Mouse (Mus musculus) right cerebral cortex, adult 18-20 months (tissue): ENCODE measurements around the gene Atrnl1.

ENCODE experiments used
- DNase-seq: peaks from one replicate; pipeline ENCODE4 v3.0.0; 2022; ENCODE audit warnings: mixed read lengths

Atrnl1 gene

DNA sequence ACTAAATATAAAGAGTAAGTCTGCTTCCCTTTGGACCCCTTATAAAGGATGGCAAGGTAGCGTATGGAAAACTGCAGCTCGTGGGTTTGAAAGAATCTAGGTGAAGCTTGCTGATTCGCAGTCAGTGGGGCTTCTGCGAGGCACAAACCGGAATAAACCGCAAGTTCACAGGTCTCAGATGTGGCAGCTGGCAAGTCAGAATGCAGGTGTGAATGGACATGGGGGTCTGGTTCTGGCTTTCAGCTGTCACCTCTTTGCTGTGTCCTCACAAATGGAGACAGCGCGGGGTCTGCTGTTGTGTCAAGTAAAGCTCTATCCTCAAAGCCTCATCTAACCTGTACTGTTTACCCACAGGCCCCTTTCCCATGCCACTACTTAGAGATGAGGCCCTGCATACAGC lies 440.2 kb downstream of the Atrnl1 start:
- no peak for DNase-seq

DNA sequence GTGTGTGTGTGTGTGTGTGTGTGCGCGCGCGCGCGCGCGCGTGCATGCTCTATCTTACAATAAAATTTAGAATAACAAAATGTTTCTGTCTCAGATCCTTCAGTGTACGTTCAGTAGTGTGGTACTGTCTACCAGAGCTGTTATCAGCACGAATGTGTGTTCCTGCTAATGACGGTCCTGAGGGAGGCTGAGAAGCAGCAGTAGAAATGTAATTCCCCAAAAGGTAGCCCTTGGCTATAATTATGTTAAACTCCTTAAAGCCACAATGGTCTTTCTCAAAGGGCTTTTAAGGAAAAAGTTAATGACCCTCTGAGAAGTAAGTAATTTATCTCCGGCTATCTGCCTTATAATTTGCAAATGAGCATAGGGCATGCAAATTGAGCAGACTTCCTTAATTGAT lies 441.1 kb downstream of the Atrnl1 start:
- no peak for DNase-seq

DNA sequence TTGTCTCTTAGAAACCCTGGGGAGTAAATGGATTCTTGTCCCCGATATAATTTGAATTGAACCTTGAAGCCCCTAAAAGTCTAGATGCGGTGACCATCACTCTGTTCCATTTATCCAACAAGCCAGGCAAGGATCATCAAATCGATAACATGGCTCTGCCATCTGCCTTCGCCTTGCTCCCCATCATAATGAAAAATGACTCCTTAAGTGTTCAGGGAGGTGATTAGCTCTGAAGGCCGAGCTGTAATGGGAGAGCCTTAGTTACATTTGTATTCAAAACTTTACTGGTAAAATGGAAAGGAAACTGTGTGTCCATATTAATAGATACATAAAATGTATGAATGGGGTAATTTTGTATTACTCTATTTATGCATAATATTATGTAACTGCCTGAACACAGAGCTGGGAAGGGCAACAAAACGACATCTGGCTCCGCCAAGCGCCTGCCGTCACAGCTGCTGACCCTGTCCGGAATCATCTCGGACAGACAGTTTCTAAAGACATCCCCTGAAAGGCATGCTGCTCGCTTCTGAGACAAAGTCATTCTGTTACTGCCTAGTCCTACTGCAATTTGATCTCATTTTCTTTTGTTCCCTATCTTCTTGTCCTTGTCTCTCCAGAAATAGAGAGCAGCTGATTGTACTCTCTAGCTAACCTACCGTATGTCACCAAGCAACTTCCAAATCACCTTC lies 441.8 kb downstream of the Atrnl1 start:
- no peak for DNase-seq

DNA sequence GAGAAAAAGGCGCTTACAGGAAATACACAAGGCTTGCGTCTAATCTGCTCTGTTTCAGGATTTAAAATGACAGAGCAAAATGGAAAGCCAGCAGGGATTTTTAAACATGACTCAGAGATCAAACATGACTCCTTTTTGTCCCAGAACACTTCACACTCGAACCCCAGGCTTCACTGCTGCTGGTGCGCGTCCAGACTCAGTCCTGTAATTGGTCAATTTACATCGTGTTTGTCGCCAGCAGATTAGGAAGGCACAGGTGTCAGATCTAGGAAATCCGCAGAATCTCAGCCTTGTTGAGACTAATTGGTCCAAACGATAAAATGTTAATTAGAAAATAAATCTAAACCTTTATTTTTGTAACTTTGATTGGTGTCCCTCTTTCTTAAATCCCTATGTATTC lies 448.9 kb downstream of the Atrnl1 start:
- DNase-seq, result no peak

DNA sequence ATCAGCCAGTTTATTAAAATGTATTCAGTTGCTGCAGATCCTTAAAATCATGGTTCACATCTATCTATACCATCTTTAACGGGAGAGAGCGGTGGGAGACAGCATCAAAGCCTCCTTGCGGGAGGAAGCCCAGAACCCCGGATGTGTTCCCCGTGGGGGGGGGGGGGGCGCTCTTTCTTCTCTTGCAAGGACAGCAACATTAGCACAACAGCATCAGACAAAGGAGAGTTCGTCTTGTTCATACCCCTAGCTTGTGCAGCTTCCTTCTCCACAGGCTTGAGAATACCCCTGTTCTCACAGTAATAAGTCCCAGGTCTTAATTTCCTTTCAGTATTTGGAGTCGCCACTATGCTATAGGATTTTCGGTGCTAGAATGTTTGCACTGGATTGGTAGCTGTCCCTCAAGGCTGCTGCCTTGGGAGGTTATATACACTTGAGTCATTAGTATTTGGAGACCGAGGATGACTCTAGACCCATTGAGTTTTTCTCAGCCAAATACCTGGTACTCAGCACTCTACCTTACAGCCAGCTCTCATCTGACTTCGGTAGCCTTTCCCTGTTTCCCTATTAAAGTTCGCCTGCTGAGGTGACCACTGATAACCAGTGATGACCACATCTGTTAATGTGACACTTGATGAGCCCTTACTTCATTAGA lies 449.5 kb downstream of the Atrnl1 start:
- no peak for DNase-seq

DNA sequence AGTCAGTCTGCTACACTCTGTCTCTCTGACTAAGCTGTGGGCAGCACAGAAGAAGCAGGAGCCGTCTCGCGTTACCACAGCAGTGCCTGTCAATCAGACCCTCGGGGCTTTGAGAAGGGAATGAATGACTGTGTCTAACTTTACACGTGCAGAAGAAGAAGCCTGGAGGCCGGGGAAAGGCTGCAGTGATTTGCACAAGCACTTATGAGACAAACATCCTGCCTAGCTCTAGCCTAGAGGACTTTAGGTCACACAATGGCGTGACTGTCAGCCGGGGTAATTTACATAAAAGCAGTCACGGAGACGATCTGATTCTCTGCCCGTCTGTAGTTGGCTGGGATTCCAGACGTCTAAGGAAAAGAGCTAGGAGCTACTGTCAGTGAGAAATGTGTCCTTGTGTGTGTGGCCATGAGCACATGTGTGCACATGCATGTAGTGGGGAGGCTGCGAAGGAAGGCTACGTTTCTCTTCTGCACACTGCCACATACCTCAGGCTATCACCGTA lies 450.1 kb downstream of the Atrnl1 start:
- no peak for DNase-seq

DNA sequence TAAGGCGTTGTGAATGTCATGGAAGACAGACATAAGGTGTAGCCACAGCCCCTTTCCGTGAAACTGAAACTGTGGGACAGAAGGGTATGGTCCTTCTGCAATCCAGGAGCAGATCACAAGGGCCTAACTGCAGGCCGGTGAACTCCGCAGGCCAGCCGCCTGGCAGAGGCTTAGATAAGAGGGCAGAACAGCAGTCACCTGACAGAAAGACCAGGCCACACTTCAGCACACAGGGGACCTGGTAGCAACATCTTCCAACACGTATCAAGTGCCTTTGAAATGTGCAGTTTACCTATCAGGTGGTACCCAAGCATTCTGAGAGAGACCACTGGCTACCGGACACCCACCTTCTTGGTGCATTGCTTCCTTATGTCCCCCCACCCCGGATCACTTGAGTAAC lies 451.1 kb downstream of the Atrnl1 start:
- no peak for DNase-seq

DNA sequence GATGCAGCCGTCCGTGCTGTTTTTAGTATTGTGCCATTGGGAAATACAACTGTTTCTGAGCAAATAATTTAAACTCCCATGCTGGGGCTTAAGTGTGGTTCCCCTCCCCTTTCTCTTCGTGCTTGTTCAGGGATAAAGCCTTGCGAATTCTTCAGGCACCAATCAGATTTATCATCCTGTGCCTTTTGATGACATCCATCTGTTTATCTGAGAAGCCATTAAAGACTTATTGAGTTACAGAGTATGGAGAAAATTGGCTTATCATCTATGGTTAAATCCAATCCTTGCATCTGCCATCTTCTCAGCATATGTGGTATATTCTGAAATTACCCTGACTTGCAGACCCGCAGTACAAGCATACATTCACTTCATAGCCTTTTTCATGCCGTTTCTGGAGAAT lies 452.7 kb downstream of the Atrnl1 start:
- no peak for DNase-seq

DNA sequence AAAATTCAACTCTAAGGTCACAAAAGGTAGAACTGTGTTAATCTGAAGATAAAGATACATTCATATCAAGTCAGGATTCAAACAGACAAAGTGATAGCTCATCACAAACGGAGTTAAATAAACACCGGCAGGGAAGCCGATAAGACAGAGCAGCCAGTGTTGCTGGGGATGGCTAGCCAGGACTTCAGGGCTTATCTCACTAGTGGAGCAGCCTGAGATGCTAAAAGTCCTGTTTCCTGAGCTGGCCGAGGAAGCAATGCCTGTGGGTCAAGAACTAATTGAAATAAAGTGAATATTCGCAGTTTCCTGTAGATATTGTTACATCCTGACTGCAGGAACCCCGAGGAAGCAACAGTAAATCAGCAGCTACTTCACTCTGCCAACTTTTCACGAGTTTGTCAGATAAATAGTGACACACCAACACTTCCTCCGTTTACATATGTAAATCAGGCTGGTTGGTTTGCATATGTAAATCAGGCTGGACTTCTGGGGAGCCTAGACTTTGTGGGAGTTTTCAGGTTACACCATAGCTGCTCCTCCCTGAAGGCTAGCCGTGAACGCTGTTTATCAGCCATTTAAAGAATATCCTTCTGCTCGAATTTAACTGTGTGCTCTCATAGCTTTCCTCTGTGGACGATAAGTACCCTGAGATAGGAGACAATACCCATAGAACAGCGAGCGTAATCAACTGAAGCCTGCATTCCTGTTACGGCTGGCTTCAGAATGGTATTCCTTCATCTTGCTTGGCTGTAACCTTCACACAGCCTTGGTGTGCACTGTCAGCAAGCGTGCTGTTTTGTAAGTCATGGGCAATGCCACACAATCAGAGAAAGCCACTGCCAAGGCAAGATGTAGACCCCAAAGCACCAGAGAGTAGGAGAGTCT lies 453.5 kb downstream of the Atrnl1 start:
- no peak for DNase-seq

DNA sequence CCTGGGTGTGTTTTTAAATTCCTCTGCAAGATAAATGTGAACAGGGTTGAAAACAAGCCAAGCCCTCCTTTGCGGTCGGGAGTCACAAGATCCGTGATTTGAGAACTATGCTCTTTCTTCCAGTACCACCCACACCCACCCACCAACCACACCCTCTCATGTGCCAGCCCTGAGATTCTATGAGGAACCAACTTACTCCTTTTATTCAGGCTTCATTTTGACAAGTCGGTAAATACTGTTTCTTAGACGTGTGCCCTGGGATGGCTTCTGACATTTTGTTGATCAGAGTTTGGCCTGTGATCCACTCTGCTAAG lies 454.1 kb downstream of the Atrnl1 start:
- no peak for DNase-seq

DNA sequence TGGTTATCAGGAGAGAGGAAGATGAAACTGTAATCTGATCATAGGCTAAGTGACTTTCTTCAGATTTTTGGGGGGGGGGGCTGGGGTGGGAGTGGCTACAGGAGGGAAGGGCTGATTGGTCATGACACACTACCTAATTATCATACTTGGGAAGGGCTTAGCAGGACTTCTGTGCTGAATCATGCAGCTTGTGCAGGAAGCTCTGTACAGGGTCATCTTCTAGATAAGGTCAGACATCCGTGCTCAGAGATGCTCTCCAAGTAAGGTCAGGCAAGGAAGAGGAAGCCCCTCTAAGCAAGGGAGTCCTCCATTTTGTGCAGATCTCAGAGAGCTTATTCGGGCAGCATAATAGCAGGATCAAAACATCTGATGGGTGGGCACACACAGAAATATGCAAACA lies 454.7 kb downstream of the Atrnl1 start:
- no peak for DNase-seq

DNA sequence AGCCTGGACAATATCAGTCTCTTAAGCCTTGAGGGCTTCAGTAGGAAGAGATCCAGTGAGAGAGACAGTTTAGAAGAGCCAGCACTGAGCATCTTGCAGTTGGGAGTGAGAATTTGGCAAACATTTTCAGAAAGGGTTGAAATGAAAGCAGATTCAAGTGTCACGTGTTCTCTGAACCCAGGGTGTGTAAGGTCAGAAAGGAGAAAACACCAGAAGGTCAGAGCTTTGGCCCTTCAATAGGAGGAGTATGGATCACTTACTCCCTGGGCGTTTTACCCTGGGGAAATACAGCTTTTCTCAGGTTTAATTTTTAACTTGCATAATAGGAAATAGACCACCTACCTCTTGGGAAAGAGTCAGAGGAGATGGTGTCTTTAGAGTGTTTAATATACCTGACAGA lies 457.3 kb downstream of the Atrnl1 start:
- no peak for DNase-seq

DNA sequence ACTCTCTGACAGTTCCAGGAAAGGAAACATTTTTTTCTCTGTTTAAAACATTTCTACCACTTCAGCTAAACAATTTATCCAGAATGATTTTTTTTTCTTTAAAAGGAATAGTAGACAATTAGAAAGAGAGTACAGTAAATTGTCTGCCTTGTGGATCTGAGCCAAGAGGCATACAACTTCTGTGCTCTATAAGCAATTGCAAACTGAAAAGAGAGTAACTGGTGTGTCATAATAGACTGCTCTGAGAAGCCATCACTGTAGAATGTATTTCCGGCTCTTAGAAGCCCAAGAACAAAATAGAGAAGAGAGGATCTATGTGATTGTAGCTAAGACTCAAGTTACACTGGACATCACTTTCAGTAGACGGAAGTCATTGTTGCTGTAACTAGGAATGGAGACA lies 458.1 kb downstream of the Atrnl1 start:
- no peak for DNase-seq

DNA sequence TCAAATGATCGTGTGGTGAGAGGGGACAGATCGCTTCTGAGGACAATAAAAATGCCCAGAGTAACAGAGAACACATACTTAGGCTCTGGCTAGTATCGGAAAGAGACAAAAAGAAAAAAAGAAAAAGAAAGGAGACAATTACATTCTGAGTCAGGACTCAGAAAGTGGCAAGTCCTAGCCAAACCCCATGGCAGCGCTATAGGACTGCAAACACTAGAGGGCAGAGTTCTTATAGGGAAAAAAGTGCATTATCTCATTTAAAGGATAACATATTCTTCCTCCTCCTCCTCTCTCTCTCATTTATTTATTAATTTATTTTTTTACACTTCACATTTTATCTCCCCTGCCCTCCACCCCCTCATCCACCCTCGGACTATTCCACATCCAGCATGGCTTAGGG lies 461.6 kb downstream of the Atrnl1 start:
- no peak for DNase-seq

DNA sequence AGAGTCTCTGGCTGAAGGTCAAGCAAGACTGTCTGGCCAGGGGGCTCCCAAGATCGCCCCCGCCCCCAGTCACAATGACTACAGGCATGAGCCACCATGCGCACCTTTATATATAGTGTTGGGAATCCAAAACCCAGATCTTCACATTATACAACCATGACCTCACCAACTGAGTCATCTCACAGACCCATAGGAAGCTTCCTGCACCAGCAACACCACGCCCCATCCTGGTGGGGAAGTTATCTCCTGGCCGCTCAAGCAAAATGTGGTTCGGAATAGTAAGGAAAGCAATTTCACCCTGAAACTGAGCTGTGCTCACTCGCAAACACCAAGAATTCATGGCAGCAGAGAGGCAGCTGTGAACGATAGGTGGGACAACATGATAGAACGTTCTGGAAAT lies 462.0 kb downstream of the Atrnl1 start:
- DNase-seq, result no peak

DNA sequence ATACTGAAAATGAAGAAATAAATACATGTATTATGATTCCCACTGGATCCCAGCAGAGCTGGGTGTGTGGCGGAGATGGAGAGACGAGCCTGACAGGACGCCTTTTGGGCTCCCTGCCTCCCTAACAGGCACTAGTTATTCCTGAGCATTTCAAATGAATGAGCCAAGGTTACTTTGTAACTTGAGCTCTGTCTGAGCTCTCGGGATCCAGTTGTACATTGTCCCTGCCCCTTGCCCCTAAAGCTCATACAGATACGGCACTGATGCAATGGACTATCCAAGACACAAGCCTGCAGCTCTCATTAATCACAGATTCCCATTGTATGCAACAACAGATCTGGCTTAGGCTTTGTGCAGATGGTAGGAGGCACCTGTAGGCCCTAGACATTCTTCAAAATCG lies 464.4 kb downstream of the Atrnl1 start:
- DNase-seq, result no peak

DNA sequence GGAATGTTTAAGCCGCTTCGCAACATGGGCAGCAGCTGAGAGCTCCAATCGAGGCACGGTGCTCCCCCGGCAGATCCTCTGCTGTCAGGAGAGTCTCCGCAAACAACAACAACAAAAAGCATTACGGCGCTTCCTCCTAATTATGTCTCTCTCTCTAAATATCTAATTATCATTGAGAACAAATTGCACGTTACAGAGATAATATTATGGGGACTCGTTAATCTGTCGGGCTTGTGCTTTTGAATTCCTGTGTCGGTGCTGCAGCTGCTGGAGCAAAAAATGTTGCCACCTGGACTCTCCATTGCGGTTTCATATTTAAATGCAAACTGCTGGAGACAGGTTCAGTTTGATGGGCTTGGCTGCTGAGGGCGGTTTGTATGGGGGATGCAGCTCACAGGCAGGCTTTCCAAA lies 466.1 kb downstream of the Atrnl1 start:
- no peak for DNase-seq

DNA sequence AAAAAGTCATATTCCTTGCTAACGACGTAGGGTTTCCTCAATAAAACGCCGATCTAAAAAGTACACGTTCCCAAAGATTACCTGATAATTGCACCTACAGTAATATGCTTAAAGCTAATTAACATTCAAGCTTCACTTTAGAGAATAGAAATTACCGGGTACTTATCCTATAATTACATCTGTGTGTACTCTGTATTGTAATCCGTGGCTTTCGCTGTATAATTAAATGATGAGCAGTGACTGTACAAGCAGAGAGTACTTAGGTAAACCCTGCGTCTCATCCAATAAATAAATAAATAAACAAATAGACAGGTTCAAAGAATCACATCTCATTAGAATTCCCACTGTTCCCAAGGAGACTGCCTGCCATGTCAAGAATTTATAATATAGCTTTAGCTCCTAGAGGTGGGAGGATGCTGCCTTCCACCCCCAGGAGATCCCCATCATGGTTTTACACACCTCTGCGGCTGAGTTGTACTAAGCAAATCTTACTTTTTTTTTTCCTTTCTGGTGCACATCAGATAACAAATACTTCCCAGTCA lies 466.8 kb downstream of the Atrnl1 start:
- no peak for DNase-seq

DNA sequence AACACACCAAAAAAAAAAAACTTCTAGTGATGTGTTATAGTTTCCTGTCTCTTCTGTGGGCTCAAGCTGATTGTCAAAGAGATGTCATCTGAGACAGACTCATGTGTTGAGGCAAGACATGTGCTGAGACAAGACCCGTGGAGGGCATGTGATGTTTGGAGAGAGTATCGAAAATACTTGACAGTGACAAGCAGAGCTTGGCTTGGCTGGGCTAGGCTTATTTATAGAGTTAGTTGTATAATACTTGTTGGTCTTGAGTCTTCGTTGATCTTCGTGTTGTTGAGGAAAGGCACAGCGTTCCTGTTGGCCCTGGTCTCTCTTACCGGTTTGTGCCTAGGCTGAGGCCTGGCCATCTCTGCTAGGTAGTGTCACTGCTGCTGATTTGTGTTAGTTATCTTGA lies 469.3 kb downstream of the Atrnl1 start:
- no peak for DNase-seq

DNA sequence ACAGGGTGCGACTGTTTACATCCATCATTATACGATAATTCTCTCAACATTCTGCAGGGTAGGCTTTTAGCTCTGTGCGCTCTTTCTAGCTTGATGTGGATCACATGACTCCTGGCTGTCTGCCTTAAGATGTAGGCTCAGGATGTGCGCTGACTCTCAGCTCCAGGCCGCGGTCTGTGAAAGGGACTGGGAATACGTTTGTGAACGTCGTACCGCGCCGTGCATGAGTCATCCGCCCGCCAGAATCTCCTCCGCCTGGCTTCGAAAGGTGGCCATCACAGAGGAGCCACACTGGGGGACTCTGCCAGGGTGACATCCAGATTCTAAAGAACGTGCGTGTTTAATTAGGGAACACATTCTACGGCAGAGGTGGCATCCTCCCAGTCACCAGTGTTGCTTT lies 471.9 kb downstream of the Atrnl1 start:
- peak; percentile 51 for DNase-seq

DNA sequence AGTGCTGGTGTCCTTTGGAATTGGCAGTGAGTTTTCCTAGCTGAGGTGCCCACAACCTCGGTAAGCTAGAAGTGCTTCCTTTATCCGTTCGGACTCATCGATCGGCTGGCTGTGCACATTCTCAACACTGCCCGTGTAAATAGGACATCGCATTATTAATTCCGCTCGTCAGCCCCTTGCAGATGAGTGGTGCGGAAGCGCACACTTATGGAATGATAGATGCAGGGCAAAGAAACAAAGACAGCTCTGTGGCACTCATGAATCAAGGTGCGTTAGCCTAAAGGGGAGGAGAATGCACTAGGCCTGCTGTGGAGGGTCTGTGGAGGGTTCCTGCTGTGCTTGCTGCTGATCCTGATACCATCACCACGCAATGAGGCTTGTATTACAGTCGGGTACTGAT lies 474.0 kb downstream of the Atrnl1 start:
- no peak for DNase-seq

DNA sequence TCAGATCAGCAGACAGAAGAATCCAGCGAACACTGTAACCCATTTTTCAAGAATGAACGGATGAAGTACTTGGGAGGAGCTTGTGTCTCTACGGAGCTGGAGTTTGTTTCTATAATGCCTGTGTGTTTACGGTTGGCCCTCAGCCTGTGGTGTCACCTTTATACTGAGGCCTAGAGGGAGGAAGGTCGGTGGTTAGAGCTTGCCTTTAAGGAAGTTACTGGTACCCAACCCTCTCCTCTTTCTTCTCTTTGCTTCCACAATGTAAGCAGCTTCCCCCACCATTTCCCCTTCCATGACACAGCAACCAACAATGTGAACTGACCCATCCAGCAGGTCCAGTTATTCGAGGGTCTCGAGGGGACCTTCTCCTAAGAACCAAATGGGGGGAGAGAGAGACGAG lies 475.9 kb downstream of the Atrnl1 start:
- DNase-seq, result no peak

DNA sequence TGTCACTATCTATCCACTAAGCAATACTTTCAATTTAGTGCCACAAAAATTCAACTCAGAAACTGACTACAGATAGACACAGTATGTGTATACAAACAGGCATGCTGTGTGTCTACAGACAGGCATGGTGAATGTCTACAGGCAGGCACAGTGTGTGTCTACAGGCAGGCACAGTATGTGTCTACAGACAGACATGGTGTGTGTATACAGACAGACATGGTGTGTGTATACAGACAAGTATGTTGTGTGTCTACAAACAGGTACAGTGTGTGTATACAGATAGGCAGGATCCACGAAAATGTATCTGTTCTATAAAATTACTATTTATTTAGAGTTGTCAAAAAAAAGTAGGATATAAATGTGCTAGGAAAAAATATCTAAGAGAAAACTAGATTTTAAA lies 477.1 kb downstream of the Atrnl1 start:
- DNase-seq, result no peak

DNA sequence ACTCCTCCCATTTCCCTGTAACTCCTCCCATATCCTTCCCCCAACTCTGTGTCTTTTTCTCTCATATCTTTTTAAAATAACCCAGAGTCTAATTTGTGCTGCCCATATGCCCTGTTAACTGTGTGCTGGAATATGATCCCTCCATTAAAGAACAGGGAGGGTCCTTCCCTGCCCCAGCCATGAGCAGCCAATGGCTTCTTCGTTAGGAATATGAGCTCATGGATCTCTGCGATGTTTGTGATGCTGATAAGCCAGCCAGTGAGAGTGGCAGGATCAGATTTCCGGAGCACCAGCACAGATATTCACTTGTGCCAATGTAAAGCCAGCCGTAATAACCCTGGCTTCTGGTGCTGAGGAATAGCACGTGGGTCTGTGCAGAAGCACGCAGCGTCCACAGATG lies 477.6 kb downstream of the Atrnl1 start:
- no peak for DNase-seq
